Mouse (Mus musculus): ENCODE results near the gene Icosl.

- TF ChIP-seq GATA1 (IDR thresholded peaks at IDR 0.05; ENCODE audit: low read length): no peak
- no peak for TF ChIP-seq TAL1 (IDR thresholded peaks at IDR 0.05; ENCODE audit: low read length)
These were observed 21.1 kb downstream of the Icosl start for GRCm38 (mm10) chr10:78090246-78090645.

Data from erythroblast, embryonic 14.5 days (primary cell).